Mouse (Mus musculus) frontal cortex, postnatal 36 days (tissue): ENCODE measurements around the gene Ubtd1.

Source experiments
- DNase-seq, 2 experiments: peaks; one replicate each; pipeline ENCODE4 v3.0.0; 2022; ENCODE audit warnings: low spot score in 2 of 2

Gene Ubtd1

DNA sequence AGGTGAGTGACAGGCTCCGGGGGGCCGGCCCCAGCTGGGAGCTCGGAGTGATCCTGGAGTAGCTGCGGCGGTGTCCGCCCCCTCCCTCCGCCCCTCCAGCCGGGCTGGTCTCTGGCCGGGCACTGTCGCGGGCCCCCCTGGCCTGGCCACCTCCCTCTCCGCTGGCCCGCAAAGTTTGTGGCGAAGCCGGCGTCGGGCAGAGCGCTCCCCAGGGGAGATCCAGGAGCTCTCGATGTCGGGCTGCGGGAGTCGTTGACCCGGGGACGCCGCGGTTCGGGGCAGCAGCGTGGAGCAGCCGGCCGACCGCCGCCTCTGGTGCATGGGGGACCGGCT lies at the start of gene Ubtd1:
Ubtd1 (plus strand) TSS at position 169 of the 333 bp plus-strand sequence.
- DNase-seq = no peak

DNA sequence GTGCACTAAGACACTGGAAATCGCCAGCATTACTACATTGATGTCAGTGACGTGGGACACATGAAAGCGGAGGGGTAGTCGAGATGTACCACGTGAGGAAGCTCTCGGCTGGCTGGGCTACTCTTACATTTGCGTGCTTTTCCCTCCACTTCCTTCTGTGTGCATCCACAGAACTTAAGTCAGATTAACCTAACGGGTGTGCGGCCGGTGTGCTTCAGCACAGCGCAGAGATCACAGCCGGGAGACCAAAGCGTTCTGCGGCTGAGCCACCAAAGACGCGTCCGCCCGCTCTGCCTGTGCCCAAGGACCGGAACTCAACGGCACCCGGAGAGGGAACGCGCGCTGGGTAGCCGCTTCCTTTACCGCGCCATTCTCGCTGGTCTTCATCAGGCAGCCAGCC lies 48.9 kb upstream of the Ubtd1 start:
- no peak for DNase-seq

DNA sequence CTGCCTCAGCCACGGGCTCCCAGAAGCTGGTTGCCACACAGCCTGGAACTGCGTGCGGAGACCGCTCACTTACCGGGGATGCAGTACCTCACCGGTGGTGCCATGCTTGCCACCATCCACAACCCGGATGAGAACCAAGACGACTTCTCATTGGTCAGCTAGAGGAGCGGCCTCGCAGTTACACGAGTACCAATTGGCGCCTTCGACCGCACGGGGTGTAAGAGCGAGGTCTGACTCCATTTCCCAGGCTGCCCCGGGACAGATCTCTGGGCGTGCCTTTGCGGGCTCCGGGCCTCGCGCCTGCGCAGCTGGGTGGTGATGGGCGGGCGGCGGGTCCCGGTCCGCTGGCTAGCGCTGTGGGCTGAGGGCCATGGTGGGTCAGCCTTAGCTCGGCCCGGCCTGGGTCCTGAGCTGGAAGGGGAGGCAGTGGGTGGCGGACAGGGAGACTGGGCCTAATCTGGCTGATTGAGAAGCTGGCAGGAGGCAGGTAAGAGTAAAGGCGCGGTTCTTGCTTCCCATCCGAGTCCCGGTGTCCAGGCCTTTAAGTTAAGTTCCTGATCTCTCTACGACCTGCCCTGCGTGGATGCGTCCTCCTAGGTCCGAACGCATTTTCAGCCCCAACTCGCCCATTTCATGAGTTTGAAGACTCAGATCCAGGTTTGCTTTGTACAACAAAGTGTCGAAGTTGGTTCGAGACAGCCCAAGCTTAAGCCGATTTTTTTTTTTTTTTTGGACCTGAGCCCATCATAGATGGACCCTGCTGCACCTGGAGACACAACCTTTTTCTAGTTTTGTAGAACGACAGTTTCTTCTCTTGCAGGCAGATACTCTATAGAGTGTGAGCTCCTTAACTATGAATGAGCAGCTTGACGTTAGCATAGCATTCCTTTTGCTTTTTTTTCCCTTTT lies 48.1 kb upstream of the Ubtd1 start, which contains the start of the genes Exosc1 and Zdhhc16:
Exosc1 (minus strand) TSS at position 245 of the 908 bp plus-strand sequence.
Zdhhc16 (plus strand) TSS at position 302 of the 908 bp plus-strand sequence.
- DNase-seq = peak; percentile 99 to 100

DNA sequence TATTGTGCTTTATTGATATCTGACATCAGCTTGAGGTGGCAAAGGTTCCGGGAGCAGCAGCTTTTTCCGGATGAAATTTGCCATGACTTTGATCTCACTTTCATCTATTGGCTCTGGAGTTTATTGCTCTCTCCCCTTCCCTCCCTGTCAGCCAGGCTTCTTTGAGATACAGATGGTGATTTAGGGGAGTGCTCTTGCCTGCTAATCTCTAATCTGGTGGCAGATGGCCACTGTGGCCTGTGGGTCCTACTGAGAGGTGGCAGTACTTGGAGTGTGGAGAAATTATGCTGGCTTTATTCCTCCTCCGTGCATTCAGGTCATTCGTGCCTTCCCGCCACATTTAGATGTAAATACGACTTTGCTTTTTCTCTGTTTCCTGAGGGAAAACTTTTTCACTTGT lies 47.4 kb upstream of the Ubtd1 start:
- DNase-seq = no peak

DNA sequence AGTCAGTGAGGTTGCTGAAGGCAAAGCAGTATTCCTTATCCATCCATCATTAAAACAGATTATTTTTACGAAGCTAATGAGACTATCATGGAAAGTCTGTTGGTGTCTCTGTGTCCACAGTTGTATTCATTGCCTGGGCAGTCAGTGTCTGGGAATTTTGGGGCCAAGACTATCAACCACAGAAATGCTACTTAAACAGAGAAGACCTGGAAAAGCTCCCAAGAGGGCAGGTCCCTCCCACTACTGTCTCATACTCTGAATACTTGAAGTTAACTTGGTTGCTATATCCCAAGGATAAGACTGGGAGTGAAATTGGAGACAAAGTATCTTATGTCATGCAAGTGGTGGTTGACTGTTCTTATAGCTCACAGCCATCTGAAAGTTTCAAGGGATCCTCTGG lies 45.6 kb upstream of the Ubtd1 start:
- DNase-seq = no peak

DNA sequence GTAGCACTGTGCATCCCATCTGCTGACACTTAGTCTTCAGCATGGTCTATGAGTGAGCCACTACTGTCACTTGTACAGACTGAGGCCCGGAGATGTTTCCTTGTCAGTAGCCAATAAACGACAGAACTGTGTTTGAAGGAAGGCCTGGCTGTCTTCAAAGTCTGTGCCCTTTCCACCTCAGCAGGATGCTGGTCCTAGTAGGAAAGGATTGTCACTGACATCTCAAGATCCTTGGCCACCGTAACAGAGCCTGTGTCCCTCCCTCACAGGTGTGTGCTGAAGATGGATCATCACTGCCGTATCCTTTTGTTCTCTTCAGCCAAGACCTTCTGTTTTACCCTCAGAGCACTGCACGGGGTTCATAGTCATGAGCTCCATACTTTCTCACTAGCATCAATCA lies 43.0 kb upstream of the Ubtd1 start:
- DNase-seq = no peak

DNA sequence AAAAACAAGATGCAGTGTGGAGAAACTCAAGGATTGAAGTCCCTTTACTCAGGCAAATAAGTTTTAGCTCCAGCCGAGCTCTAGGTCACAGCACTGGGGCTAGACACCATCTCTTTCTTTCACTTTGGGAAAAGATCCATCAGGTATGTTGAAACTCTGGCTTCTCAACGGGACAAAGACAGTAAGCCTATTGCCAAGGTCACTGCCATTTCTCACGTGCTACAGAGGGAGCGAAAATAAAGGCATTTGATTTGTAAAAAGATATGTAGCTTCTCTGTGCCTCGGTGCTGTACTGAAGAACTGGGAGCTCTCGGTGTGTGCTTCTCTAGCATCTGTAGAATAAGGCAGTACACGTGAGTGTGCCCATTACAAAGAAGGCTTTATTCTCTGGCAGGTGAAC lies 37.7 kb upstream of the Ubtd1 start:
- DNase-seq = no peak

DNA sequence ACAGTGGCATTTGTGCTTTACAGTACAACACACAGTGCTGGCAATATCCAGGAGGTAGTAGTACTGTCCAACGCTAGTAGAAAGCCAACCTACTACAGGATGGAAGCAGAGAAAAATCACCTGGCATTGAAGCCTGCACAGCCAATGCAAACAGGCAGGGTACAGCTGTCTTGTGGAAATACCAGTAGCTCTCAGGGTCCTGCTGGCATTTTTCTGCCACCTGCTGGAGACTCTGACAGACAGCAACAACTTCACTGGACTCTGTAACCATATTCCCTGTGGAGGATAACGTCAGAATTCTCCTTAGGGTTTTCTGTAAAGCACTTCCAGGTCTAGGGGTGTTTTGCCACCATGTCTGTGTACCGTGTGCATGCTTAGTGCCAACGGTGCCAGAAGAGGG lies 29.3 kb upstream of the Ubtd1 start:
- peak in 1 of 2 experiments; percentile 24 for DNase-seq

DNA sequence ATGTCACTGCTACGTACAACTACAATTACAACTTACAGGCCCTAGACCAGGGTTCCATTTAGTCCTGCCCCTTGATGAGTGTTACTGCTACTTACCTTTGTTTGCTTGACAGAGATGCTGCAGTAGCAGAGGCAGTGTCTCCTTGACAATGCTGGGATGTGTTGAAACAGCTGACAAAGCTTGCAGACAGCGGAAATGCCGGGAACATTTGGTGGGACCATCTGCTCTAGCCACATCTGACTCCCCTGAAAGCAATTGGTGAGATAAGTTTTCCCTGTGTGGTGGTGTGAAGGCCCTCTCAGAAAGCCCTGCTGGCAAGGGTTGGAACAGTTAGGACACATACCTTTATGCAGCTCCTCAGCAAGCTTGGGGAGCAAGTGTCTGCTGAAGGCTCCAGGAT lies 28.0 kb upstream of the Ubtd1 start:
- peak in 1 of 2 experiments; percentile 20 for DNase-seq

DNA sequence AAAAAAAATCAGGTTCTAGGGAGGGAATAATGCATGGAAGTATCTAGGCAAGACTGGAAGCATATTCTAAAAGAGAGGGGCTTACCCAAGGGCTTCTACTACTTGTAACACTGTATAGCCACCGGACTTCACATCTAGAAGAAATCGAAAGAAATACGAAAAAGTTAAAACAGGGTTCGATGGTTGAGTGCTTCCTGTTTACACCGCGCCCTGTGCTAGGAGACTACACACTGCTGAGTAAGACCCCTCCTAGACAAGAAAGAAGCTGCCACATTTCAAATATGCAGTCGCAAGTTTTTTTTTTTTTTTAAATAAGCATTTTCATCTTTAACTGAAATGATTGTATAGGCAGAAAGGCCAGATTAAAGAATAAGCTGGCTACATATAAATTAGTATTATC lies 11.9 kb upstream of the Ubtd1 start:
- DNase-seq = no peak

DNA sequence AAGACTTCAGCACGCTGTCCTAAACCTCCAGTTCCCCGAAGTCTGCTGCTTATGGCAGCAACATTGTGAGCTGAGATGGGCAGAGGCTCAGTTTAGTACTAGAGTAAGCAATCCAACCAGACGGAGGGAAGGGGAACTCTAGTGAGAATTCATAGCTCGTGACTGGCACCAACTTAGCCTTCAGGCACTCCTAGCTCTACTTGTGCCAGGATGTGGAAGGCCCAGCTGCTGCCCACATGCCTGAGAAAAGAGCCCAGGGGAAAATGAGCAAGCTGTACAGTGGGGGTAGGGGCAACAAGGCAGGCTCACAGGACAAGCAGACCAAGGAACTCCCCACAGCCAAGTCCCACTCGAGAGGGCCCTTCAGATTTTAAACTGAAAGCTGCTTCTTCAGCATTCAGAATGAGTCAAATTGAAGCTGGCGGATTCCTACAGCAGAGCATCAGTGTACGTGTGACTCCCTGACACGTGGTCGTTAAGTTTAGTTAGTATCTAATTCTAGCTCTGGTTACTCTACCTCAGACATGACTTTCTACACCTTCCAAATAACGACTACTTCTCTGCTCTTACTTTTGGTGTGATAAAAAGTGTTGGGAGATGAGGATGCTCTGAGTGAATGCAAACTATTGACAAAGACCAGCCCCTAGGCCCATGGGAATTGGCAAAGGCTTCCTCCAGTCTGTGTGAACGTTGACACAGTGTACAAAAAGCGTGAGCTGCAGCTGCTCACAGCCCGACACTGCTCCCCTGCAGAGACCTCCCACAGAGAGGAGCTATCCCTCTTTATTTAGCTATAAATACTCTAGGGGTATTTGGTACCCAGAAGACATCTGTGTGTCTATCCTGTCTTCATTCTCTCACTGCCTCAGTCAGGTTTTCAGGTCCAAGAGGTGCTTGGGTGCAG lies 7.4 kb upstream of the Ubtd1 start:
- peak; percentile 28 to 61 for DNase-seq

DNA sequence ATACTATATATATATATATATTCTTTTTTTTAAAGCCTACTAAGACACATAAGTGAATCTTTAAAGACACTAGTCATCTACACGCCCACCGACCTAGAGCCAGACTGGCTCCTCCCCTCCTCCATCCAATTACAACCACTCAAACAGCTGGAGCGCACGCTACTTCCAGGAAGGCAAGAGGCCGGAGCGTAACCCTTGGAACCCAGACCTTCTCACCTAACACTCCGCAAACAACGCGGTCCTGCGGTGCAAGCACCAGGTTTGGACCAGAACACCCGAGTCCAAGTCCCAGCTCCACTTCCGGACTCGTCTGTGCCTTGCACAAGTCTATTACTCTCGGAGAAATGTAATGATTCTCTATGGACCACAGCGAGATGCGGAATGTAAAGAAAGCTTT lies 1.1 kb upstream of the Ubtd1 start:
- DNase-seq = no peak

DNA sequence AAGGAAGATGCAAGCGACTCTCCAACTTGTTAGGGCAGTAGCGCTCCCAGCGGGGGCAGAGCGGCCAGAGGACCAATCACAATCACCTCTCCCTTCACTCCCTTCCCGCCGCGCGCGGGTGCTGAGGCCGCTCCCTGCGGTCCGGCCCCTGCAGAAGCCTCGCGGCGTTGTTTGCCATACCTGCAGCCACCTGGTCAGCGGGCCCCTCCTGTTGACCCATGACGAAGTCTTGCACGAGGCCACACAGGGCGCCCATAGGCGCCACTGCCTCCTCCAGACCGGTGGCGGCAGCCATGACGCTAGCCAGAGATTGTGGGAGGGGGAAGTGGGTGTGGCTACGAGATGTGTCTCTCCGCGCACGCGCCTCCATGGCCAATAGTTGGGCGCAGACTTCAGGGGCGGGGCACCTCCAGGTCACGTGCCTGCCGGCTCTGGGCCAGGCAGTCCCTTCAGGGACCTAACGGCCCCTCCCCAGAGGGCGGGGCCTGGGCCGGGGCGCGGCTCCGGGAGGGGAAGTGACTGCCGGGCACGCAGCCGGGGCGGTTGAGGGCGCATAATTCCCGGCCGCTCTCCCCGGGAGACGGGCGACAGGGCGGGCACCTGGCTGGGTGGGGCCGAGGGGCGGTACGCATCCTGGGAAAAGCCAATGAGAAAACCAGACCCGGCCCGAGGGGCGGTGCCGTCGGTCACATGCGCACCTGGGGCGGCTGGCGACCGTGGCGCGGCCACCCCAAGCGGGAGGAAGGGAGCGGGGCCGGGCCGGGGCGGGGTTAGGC lies 556 bp upstream of the Ubtd1 start, which contains the start of gene Mms19:
Mms19 (minus strand) TSS at position 339 of the 776 bp plus-strand sequence.
- peak; percentile 98 to 99 for DNase-seq

DNA sequence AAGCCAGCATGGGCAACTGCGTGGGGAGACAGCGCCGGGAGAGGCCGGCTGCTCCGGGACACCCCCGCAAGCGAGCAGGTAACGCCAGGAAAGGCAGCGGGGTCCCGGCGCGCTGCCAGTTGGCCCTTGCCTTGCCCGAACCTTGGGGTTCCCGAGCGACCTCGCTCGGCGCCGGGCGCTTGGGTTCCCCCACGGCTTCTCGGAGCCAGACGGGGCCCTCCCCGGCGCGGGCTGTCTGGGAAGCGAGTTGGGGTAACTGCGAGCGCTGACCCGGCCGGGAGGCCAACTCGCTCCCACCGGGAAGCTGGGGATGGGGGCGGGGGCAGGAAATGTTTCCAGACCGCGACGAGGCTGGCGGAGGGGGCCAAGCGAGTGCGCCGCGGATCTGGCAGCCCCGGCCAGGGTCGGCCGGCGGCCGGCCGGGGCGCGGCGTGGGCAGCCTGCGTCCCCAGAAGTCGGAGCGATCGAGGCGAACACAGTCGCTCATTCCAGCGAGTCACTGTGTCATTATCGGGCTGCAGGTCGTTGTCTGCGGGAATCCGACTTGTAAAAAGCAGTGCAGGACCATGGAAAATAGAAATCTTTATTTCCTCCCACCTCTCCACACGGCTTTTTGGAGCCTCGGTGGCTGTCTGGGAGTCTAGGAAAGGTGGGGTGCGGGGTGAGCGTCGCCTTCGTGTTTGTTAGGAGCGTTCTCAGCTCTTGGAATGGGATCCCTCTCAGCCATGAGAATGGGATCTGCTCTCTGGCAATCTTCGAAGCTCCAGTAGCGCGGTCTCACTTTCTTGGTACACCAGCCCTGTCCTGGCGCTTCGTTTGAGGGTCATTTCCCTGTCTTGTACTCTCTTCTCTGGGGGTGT lies 598 bp downstream of the Ubtd1 start:
- peak; percentile 16 to 23 for DNase-seq

DNA sequence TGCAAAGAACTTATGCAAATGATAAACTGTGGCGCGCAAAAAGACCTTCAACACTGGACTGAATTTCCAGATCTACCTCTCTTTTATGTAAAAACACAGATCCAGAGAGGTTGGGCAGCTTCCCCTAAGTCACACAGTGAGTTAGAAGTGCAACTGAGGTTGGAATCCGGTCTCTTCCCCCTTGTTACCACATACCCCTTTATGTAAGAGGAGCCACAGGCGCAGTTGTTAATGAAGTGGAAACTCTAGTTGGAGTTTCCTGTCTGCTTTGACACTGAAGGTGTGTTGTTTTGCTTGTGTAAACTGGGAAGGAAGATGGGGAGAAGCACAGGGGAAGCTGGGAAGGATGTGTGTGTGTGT lies 1.2 kb downstream of the Ubtd1 start:
- DNase-seq = no peak

DNA sequence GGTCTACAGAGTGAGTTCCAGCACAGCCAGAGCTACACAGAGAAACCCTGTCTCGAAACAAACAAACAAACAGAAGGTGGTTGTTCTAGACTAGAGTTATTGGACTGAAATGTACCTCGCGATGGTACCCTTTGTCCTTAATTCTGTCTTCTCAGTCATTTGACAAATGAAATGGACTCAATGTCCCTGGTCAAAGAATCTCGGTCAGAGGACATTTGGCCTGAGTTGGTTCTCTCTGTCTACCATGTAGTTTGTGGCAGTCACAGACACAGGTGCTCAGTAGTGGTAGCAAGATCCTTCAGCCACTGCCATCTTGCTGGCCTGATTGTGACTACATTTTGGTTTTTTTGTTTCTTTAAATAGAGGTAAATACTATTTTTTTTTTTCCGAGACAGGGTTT lies 4.4 kb downstream of the Ubtd1 start:
- DNase-seq = no peak

DNA sequence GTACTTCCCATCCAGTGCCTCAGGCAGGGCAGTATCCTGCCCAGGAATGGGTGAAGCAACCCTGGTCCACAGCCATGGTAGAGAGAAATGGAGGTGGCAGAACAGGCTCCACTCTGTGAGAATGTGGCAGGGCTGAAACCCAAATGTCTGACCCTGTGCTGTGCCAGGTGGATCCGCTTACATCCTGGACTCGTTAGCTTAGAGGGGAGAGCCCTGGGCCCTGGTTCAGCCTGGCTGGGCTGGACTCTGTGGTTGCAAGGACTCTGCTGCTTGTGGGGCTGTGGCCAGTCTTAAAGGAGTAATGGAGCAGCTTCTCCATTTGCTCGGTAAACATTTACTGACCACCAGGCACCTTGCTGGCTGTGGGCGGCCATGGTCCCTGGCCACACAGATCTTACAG lies 5.6 kb downstream of the Ubtd1 start:
- no peak for DNase-seq

DNA sequence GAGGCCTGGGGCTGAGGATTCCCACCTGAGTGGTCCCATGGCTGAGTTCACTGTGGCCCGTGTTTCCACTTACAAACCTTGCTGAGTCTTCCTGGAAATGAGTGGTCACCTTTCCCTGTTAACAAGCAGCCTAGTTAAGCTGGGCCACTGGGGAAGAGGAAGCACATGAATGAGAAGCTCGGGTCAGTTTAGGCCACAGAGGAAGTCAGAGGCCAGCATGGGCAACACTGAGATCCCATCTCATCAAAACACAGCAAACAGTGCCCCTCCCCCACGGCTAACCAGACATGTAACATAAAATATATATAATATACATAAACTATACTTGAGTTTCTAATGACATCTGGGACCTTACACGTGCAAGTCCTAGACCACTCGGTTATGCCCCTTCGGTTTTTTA lies 8.2 kb downstream of the Ubtd1 start:
- DNase-seq = no peak

DNA sequence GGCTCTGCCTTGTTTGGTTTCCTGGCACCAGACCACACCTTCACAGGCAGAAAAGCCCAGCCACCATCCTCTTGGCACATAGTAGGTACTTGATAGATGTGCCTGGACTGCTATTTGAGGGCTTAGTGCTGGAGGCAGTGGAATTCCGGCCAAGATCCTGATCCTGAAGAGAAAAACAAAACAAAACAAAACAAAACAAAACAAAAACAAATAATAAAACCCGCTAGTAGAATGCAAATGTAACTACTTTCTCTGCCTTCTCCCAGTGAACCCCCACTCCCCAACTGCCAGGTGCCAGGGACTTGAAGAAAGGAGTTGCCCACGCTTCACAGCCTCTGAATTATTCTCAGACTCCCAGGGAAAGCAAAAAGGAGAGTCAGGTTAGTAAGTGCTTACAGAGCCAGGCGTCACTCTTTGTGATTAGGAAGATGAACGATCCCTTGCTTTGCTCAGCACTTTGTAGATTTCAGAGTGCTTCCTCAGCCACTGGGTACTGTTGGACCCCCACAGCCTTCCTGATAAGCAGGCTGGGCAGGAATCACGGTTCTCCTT lies 10.4 kb downstream of the Ubtd1 start:
- no peak for DNase-seq

DNA sequence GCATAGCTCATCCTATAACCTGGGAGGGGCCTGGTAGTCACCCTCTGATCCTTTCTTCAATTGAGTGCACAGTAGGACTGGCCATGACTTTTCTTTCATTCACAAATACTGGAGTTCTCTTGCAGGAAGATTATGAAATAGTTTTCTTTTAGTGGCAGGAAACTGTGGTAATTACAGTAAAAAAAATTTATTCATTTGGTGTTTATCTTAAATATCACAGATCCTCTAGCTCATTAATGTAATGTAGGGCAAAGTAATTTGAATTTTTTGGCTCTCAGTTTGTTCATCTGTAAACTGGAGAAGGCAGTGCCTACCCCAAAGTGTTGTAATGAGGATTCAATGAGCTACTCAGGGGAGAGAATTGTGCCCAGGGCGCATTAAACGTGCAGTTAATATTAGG lies 11.4 kb downstream of the Ubtd1 start:
- DNase-seq = no peak

DNA sequence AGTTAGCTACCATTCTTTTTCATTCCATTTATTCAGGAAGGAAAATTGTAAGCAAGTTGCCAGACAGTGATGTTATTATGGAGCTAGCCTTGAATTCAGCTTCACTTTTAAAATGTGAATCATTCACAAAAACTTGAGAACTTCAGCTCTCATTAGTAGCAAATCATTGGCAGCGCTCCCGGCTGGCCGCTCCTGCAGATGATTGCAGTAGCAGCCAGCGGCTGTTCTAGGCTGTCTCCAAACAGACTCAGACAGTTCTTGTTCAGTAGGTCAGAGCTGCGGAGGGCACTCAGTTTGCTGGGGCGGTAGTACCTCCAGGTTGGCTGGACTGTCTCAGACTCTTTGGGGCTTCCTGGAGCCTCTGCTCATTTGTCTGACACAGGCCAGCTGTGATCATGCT lies 11.9 kb downstream of the Ubtd1 start:
- peak; percentile 76 to 85 for DNase-seq
